Mouse (Mus musculus) mouse embryonic stem cell (cell line): ENCODE data around the gene Gm28053.

ENCODE experiments used
- in situ Hi-C, 2 experiments: fragments of 300-500 bp; cut with MboI; formaldehyde crosslinking; loops; 1 replicate in 1 of 2; 3 replicates in 1 of 2; pipeline ENCODE4 v1.14.3; 2019 to 2020; ENCODE audit warnings: low sequenced_read_pairs in 2 of 2, low pct_unique_long_range_greater_than_20kb in 1 of 2, mixed read lengths in 1 of 2; ENCODE audit not compliant: unreplicated experiment in 1 of 2

Gm28053 gene

GRCm38 (mm10) chr6:48770696-48771095 lies 52.3 kb downstream of the Gm28053 start, which contains the start of gene Gimap3:
TSS of gene Gimap3 (minus strand) at chr6:48770851.
- in situ Hi-C loops: loop anchor here in 1 of 2 experiments (25.0 kb wide), 1 partner anchor 583 kb away; no protein-coding TSS in a partner anchor

DNA sequence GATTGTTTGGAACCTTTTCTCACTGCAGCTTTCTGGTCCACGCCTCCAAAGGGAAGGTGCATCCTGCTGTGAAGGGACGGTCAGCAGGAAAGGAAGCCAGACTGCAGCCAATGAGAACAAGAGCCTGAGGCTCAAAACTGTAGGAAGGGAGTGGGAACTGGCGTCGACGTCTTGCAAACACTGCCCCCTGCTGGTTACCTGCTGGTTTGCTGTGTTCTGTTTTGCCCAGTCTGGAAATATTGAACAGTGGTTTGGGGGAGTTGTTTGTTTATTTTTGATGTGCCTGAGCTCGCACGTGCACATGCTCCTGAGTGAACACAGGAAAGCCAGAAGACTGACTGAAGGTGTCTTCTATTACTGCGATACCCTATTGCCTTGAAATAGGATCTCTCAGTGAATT lies 53.6 kb downstream of the Gm28053 start:
- in situ Hi-C loops: loop anchor here in 1 of 2 experiments (25.0 kb wide), 1 partner anchor 585 kb away; no protein-coding TSS in a partner anchor

DNA sequence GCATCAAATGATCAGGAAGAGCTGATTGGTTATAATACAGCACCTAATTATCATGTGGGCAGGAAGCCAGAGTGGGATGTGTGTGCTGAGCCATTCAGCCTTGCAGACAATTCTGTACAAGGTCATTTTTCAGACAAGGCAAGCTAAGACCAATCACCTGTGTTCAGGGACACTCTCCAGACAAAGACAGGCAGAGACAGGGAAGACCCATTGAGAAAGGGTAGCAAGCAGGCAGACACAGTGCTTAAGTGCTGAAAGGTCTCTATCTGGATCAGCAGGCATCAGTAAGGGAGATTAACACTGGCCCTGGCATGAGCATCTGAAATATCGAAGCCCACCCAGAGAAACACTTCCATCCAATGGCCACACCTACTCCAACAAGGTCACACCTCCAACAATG lies 66.0 kb downstream of the Gm28053 start:
- in situ Hi-C loops: no loop called here

DNA sequence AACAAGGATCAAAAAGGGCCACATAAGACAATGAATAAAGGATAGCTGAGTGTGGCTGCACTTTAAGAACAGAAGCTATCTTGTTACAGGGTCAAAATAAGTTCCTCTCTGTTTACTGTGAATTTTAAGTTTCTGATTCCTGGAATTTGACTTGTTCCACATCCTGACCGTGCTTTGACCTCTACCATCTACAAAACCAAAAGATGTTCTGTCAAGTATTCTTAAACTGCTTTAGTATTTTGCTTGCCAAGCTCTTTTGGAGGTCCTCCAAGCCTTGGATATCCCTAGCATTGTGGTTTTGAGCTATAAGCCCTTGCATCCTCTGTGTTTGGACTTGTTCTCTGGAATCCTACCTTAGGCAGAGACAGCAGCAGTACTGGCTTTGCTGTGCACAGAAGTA lies 66.8 kb downstream of the Gm28053 start:
- in situ Hi-C loops: no loop called here

GRCm38 (mm10) chr6:48785601-48786000 lies 67.2 kb downstream of the Gm28053 start:
- in situ Hi-C loops: no loop called here

GRCm38 (mm10) chr6:48787867-48788266 lies 69.5 kb downstream of the Gm28053 start:
- in situ Hi-C loops: no loop called here

DNA sequence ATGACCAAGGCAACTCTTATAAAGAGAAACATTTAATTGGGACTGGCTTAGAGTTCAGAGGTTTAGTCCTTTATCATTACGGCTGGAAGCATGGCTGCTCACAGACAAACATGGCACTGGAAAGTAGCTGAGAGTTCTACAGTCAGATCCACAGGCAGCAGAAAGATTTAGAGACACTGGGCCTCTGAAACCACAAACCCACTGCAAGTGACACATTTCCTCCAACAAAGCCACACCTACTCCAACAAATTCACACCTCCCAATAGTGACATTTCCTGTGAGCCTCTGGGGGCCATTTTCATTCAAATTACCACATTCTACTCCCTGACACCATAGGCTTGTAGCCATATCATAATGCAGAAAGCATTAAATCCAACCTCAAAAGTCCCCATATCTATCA lies 83.5 kb downstream of the Gm28053 start:
- in situ Hi-C loops: no loop called here
